Mouse (Mus musculus): Measurements from ENCODE around the gene Kdm2a. TPM values are rescaled to one million over a fixed set of nuclear protein-coding genes. Genes with fewer than 3 reads are reported as not detected.
A peak's percentile ranks its signal among the peaks of the same experiment; 100 is the strongest.
"Not testable (repeated sequence)": the region's sequence is repeated elsewhere in the genome, so short reads cannot be mapped to it uniquely, and the experiment has no call there.

Gene Kdm2a
- total RNA-seq, 1 experiment from 2014 or later, result 96.2 TPM

GRCm38 (mm10) chr19:4417183-4417582 lies 19.1 kb upstream of the Kdm2a start:
- DNase-seq, result peak; percentile 85

GRCm38 (mm10) chr19:4414631-4415030 lies 16.5 kb upstream of the Kdm2a start:
- no peak for DNase-seq

- peak; percentile 38 for DNase-seq
Observed at GRCm38 (mm10) chr19:4409062-4409461, 11.0 kb upstream of the Kdm2a start.

- DNase-seq, result no peak
Observed at GRCm38 (mm10) chr19:4404840-4405239, 6.8 kb upstream of the Kdm2a start.

- DNase-seq, result no peak
Observed at GRCm38 (mm10) chr19:4398959-4399358, 874 bp upstream of the Kdm2a start.

GRCm38 (mm10) chr19:4398630-4398948 lies 504 bp upstream of the Kdm2a start:
- DNase-seq, result no peak

GRCm38 (mm10) chr19:4396998-4397797 lies 887 bp downstream of the Kdm2a start:
- peak; percentile 99 for DNase-seq

GRCm38 (mm10) chr19:4396081-4396997 lies 1.7 kb downstream of the Kdm2a start:
- DNase-seq, result peak; percentile 55

- no peak for DNase-seq
Observed at GRCm38 (mm10) chr19:4387276-4387675, 10.8 kb downstream of the Kdm2a start.

- no peak for DNase-seq
Observed at GRCm38 (mm10) chr19:4385026-4385425, 13.1 kb downstream of the Kdm2a start.

- peak; percentile 23 for DNase-seq
Observed at GRCm38 (mm10) chr19:4384322-4384721, 13.8 kb downstream of the Kdm2a start.

- peak; percentile 21 for DNase-seq
Observed at GRCm38 (mm10) chr19:4383306-4383705, 14.8 kb downstream of the Kdm2a start.

- not testable (repeated sequence) for DNase-seq
Observed at GRCm38 (mm10) chr19:4382303-4382702, 15.8 kb downstream of the Kdm2a start.

GRCm38 (mm10) chr19:4370656-4371055 lies 27.4 kb downstream of the Kdm2a start:
- DNase-seq, result no peak

GRCm38 (mm10) chr19:4370254-4370653 lies 27.8 kb downstream of the Kdm2a start:
- peak; percentile 10 for DNase-seq

- DNase-seq, result no peak
Observed at GRCm38 (mm10) chr19:4349455-4349854, 48.6 kb downstream of the Kdm2a start.

GRCm38 (mm10) chr19:4346479-4346878 lies 51.6 kb downstream of the Kdm2a start:
- no peak for DNase-seq

- DNase-seq, result peak; percentile 80
Observed at GRCm38 (mm10) chr19:4338162-4338561, 59.9 kb downstream of the Kdm2a start.

GRCm38 (mm10) chr19:4333791-4334190 lies 64.3 kb downstream of the Kdm2a start:
- peak; percentile 98 for DNase-seq

- peak; percentile 36 for DNase-seq
Observed at GRCm38 (mm10) chr19:4333100-4333775, 64.8 kb downstream of the Kdm2a start.

GRCm38 (mm10) chr19:4332653-4333052 lies 65.4 kb downstream of the Kdm2a start:
- peak; percentile 79 for DNase-seq

GRCm38 (mm10) chr19:4331273-4331672 lies 66.8 kb downstream of the Kdm2a start:
- DNase-seq, result no peak

GRCm38 (mm10) chr19:4330603-4331002 lies 67.5 kb downstream of the Kdm2a start:
- no peak for DNase-seq
